Mouse (Mus musculus) embryonic facial prominence, embryonic 12.5 days (tissue): Measurements from ENCODE around the gene Tssc4. TPM values are rescaled to one million over a fixed set of nuclear protein-coding genes. Genes with fewer than 3 reads are reported as not detected.

Source experiments
- ATAC-seq: fragments of 200-750 bp; cut with Nextera tagmentation; 2 replicates; pipeline ENCODE4 v1.8.0; 2017; ENCODE audit not compliant: insufficient number of reproducible peaks, insufficient read depth, low FRiP score, low TSS enrichment
- H3K27ac ChIP-seq: fragments of 300-500 bp; sonication (generic); 2 replicates; pipeline ENCODE4 v1.5.1; 2016; ENCODE audit warnings: mild to moderate bottlenecking
- H3K27me3 ChIP-seq: fragments of 300-500 bp; sonication (generic); 2 replicates; pipeline ENCODE4 v1.6.1; 2016; ENCODE audit warnings: mild to moderate bottlenecking, moderate library complexity
- H3K36me3 ChIP-seq: fragments of 300-500 bp; sonication (generic); 2 replicates; pipeline ENCODE4 v1.6.1; 2016; ENCODE audit warnings: mild to moderate bottlenecking
- H3K4me1 ChIP-seq: fragments of 300-500 bp; sonication (generic); 2 replicates; pipeline ENCODE4 v1.6.1; 2016
- H3K4me2 ChIP-seq: fragments of 300-500 bp; sonication (generic); replicated peaks from 2 replicates; pipeline ENCODE4 v1.6.1; 2016; ENCODE audit warnings: mild to moderate bottlenecking, moderate library complexity
- H3K4me3 ChIP-seq: fragments of 300-500 bp; sonication (generic); 2 replicates; pipeline ENCODE4 v1.5.1; 2016; ENCODE audit warnings: mild to moderate bottlenecking
- H3K9ac ChIP-seq: fragments of 300-500 bp; sonication (generic); 2 replicates; pipeline ENCODE4 v1.6.1; 2016; ENCODE audit warnings: mild to moderate bottlenecking, moderate library complexity
- H3K9me3 ChIP-seq: fragments of 300-500 bp; sonication (generic); 2 replicates; pipeline ENCODE4 v1.6.1; 2016; ENCODE audit warnings: mild to moderate bottlenecking, moderate library complexity
- WGBS: fragments of 180-500 bp; shearing (Covaris S2); methylation state at CpG from one replicate; pipeline ENCODE4 v1.1.7; 2016; 5-methylcytosine and 5-hydroxymethylcytosine counted together
- polyA plus RNA-seq: library from polyadenylated mRNA; unstranded; fragments of >200 nt; fragmentation: Nextera tagmentation; extraction: Ambion mirVana; gene quantifications from 2 replicates; pipeline ENCODE4 v1.2.1, GENCODE M21; 2016

The Tssc4 gene
- polyA plus RNA-seq, 1 experiment from 2014 or later, result 107 TPM

DNA sequence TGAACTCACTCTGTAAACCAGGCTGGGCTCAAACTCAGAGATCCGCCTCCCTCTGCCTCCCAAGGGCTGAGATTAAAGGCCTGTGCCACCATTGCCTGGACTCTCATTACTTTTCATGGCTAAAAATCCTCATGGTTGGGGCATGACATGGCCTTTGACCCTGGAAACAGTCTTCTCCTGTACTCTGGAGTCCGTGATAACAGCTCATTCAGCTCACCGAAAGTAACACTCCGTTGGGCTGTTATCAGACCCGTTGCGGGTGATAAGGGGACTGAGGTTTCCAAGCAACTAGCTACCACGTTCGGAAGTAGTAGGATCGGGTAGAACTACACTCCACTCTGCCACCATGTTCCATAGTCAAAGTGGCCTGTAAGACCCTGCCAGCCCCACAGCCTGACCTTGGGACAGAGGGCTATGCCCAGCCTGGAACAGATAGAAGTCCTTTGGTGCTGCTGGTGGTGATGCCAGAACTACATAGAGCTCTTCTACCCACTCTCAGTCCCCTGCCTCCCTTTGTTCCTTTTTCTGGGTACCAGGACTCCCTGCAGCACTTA lies 11.3 kb upstream of the Tssc4 start:
- Histone ChIP-seq H3K36me3 (peaks cover 32% of the 10 kb centered on the region), H3K27me3 (no peaks in the 10 kb centered on the region), H3K4me3 (no peak overlapping the region), H3K9ac (no peak overlapping the region), H3K4me1 (peaks cover 40% of the 10 kb centered on the region), H3K9me3 (no peaks in the 10 kb centered on the region), H3K27ac (peak overlapping the region; percentile 54; the same call in 1 of the 2 replicates), H3K4me2 (no peak overlapping the region)
- ATAC-seq, result no peak
- 81% methylated on average over 9 of the region's 9 CpGs for WGBS

DNA sequence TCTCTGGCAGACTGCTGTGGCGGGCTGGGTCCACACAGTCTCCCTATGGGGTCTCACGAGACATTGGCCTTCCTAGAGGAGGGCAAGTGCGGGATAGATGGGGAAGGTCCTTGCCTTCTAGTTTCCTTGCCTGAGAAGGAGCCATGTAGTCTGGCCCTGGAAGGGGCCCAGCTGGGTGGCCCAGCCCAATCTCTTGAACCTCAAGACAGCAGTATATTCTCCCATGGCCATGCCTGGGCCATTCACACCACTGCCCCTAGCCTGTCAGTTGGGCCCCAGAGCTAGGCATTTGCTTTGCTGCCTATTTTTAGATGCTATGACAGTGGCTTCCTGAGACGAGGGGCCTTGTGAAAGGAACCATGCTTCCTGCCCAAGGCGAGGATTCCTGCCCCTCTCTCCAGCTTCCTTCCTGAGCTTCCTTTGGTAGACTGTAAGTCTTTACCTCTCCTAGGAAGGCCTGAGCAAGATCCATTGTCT lies 10.8 kb upstream of the Tssc4 start:
- peaks cover 37% of the 10 kb centered on the region for H3K36me3 ChIP-seq
- no peak overlapping the region for H3K4me2 ChIP-seq
- no peak overlapping the region for H3K9ac ChIP-seq
- no peaks in the 10 kb centered on the region for H3K27me3 ChIP-seq
- peaks cover 40% of the 10 kb centered on the region for H3K4me1 ChIP-seq
- no peak overlapping the region for H3K4me3 ChIP-seq
- 67% methylated on average over 5 of the region's 5 CpGs for WGBS
- H3K27ac ChIP-seq, result peak overlapping the region; percentile 46; the same call in 1 of the 2 replicates
- H3K9me3 ChIP-seq, result no peaks in the 10 kb centered on the region
- no peak for ATAC-seq

DNA sequence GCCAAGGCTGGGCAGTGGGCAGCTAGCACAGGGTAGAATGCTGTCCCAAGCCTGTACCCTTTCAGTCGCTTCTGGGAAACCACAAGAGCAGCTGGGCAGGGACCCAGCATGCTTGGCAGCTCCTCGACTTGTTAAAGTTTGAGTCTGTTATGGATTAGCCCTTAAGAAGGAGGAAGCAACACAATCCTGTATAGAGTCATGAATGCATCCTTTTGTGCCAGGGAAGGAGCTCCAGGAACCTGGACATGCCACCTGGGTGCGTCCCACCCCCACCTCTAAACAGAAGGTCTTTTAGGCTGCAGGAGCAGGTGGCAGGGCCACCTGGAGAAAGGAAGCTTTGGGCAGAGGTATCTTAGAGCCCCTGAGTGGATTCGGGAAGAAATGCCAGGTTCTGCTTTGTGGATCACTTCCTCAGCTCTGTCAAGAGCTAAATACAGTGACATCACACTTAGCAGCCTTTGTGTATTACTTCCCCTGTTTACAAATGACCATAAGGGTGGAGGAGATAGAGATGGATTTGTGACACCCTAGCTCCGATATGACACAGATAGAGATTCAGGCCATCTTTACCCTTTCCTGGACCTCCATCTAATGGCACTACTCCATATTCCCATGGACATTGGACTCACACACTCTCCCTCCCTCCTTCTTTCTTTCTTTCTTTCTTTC lies 9.7 kb upstream of the Tssc4 start:
- no peak for ATAC-seq
- no peak overlapping the region for H3K4me2 ChIP-seq
- peaks cover 48% of the 10 kb centered on the region for H3K36me3 ChIP-seq
- H3K4me3 ChIP-seq, result no peak overlapping the region
- no peaks in the 10 kb centered on the region for H3K9me3 ChIP-seq
- H3K4me1 ChIP-seq, result peaks cover 32% of the 10 kb centered on the region
- no peak overlapping the region for H3K9ac ChIP-seq
- H3K27me3 ChIP-seq, result no peaks in the 10 kb centered on the region
- WGBS, result 79% methylated on average over 5 of the region's 5 CpGs
- 0 out of 2 replicates have a peak overlapping the region, but pooled peaks have one; percentile 23 for H3K27ac ChIP-seq

DNA sequence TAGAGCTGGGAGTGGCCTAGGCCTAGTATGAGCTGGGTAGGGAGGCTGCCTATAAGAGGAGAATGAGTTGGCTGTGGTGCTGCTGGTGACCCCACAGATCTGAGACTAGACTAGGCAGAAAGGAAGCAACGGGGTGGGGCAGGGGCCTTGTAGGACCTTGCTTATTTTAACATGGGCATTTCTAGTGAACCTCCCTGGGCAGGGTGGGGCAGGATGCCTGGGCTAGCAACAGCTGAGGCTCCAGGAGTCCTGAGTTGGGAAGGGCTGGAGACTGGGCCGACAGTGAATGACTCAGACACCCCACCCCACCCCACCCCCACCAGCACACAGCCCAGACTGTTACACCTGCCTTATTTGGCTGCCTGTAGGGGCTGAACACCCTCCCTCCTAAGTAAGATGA lies 6.3 kb upstream of the Tssc4 start:
- H3K9ac ChIP-seq, result no peak overlapping the region
- peaks cover 67% of the 10 kb centered on the region for H3K36me3 ChIP-seq
- no peak overlapping the region for H3K27ac ChIP-seq
- 93% methylated on average over 2 of the region's 2 CpGs for WGBS
- no peak for ATAC-seq
- H3K27me3 ChIP-seq, result no peaks in the 10 kb centered on the region
- 0 out of 2 replicates have a peak, but pooled peaks cover 6% of the 10 kb centered on the region for H3K4me1 ChIP-seq
- no peaks in the 10 kb centered on the region for H3K9me3 ChIP-seq
- H3K4me3 ChIP-seq, result no peak overlapping the region
- H3K4me2 ChIP-seq, result no peak overlapping the region

DNA sequence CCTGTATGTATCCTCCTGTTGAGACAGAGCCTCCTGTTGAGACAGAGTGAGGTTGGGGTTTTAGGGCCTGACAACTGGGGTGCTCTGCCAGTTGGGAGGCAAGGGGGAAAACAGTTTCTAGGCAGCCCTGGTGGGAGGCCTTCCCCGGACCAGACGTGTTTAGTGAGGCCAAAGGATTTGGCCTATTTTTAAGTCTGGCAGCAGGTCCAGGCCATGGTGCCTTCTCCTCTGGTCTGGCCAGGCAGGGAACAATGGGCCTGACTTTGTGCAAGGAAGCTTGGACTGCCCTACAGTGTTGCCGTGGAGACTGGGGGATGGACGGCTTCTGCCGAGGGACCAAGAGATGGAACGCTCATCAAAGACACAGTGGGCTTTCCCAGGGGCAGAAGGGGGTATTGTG lies 4.8 kb upstream of the Tssc4 start:
- 77% methylated on average over 6 of the region's 6 CpGs for WGBS
- peaks cover 5% of the 10 kb centered on the region for H3K4me1 ChIP-seq
- no peak overlapping the region for H3K9ac ChIP-seq
- H3K4me2 ChIP-seq, result no peak overlapping the region
- no peaks in the 10 kb centered on the region for H3K27me3 ChIP-seq
- no peaks in the 10 kb centered on the region for H3K9me3 ChIP-seq
- H3K4me3 ChIP-seq, result no peak overlapping the region
- H3K27ac ChIP-seq, result no peak overlapping the region
- ATAC-seq, result no peak
- peaks cover 63% of the 10 kb centered on the region for H3K36me3 ChIP-seq

DNA sequence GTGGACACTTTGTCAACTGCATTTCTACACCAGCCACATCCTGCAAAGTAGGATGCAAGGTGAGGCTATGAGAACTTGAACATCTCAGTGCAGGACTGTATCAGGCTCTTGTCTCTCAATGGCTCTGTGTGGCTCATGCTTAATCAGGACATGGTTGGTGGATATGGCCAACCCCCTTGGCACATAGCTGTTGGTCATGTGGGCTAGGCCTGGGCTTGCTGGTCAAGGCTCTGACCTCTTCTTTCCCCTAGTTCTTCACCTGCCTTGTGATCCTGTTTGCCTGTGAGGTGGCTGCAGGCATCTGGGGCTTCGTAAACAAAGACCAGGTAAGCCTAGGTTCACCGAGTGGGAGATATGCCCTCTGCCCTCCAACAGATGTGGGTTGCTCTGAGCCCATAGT lies 3.4 kb upstream of the Tssc4 start:
- Histone ChIP-seq H3K27ac (no peak overlapping the region), H3K27me3 (no peaks in the 10 kb centered on the region), H3K9me3 (no peaks in the 10 kb centered on the region), H3K4me1 (peaks cover 13% of the 10 kb centered on the region), H3K36me3 (peaks cover 57% of the 10 kb centered on the region), H3K4me2 (no peak overlapping the region), H3K4me3 (no peak overlapping the region), H3K9ac (no peak overlapping the region)
- ATAC-seq, result no peak
- whole genome bisulfite sequencing, result 89% methylated on average over 2 of the region's 2 CpGs

DNA sequence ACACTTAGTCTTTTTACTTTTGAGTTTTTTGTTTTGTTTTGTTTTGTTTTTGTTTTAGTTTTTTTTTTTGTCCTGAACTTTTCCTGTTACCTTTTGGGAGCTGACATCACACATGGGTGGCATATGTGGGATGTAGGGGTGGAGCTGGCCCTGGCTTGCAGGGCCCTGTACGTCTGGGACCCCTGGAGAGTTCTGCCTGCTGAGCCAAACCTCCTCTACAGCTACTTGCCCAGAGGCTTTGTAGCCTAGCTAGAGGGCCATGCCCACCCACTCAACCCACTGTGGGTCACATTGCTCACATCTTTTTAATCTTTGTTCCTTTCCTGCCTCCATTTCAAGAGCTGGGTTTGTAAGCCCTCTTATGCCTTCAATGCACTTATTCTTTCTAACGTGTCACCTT lies 1.6 kb upstream of the Tssc4 start:
- Histone ChIP-seq H3K4me3 (no peak overlapping the region), H3K27ac (no peak overlapping the region), H3K27me3 (no peaks in the 10 kb centered on the region), H3K9ac (no peak overlapping the region), H3K4me1 (peaks cover 18% of the 10 kb centered on the region), H3K9me3 (no peaks in the 10 kb centered on the region), H3K36me3 (peaks cover 50% of the 10 kb centered on the region), H3K4me2 (no peak overlapping the region)
- ATAC-seq, result no peak
- 64% methylated on average over 2 of the region's 2 CpGs for WGBS

DNA sequence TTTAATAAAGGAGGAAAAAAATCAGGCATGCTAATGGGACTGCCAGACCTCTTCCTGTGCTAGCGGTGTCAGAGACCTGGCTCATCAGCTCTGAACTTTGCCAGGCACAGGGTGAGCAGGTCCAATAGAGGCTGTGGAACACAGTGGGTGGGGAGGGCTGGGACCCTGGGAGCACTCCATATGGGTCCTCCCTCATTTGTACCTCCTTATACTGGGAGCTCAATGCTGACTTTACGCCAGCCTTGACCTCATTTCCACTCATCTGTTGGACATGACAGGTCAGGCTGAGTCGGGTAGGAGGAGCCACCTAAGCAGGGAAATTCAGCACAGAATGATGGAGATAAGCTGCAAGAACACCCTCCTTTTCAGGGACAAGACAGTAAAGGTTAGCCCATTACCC lies 1.2 kb upstream of the Tssc4 start:
- peaks cover 46% of the 10 kb centered on the region for H3K36me3 ChIP-seq
- no peak for ATAC-seq
- H3K4me2 ChIP-seq, result peak overlapping the region; percentile 46
- H3K27ac ChIP-seq, result peak overlapping the region; percentile 87; the same call in 1 of the 2 replicates
- H3K27me3 ChIP-seq, result no peaks in the 10 kb centered on the region
- peaks cover 18% of the 10 kb centered on the region for H3K4me1 ChIP-seq
- no peak overlapping the region for H3K4me3 ChIP-seq
- H3K9me3 ChIP-seq, result no peaks in the 10 kb centered on the region
- WGBS, result 91% methylated on average over 3 of the region's 3 CpGs
- H3K9ac ChIP-seq, result no peak overlapping the region

DNA sequence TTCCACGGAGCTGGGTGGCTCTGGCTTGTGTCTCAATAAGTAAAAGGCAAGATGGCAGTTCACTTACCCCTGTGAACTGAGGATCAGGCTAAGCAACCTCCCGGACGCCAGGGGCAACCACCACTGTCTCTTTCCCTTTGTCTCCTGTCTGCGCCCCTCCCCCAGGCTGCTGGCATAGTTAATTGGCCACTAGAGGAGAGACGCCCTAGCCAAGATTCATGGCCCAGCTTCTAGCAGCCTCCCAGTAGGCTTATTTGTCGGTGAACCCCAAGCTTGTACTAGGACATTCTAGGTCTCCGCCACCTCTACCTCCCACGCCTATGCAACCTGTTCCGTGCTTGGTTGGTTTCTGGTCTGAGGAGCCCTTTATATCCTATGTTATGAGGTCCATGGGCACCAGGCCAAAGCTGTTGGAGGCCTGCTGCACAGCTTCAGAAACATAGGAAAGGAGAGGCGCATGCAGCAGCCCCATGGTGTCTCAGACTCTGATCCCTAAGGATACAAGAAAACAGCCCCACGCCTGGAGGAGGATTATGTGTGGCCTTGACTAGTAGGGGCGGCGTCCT lies 650 bp upstream of the Tssc4 start:
- ATAC-seq, result no peak
- peaks cover 41% of the 10 kb centered on the region for H3K36me3 ChIP-seq
- peak overlapping the region; percentile 46 for H3K4me2 ChIP-seq
- peaks cover 18% of the 10 kb centered on the region for H3K4me1 ChIP-seq
- H3K9ac ChIP-seq, result peak overlapping the region; percentile 15; the same call in 1 of the 2 replicates
- 51% methylated on average over 13 of the region's 13 CpGs for WGBS
- no peaks in the 10 kb centered on the region for H3K9me3 ChIP-seq
- no peaks in the 10 kb centered on the region for H3K27me3 ChIP-seq
- H3K4me3 ChIP-seq, result peak overlapping the region; percentile 76
- peak overlapping the region; percentile 87 for H3K27ac ChIP-seq

DNA sequence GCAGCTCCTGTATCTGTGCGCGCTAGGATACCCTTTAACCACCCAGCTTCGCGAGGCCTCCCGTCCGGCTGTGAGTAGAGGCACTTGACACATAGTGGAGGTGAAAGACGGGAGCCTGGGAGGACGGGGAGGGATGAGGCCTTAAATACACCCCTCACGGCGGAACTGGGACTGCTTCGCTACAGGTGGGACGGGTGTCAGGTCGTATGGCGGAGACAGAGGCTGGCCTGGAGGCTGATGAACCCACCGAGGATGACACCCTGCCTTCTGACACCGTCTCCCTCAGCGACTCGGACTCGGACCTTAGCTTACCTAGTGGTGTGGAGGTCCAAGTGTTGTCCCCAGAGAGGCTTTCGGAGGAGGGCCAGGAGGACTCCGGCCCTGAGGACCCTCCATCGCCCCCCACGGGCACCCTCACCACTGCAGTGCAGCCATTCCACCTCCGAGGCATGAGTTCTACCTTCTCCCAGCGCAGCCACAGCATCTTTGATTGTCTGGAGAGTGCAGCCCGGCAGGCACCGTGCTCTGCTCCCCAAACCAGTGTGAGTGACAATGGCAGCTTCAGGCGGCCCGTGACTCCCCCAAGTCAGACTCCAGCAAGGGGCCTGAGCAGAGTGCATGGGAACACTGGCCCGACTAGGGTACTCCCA lies 827 bp downstream of the Tssc4 start:
- 13% methylated on average over 30 of the region's 30 CpGs for WGBS
- peak overlapping the region; percentile 69 for H3K27ac ChIP-seq

DNA sequence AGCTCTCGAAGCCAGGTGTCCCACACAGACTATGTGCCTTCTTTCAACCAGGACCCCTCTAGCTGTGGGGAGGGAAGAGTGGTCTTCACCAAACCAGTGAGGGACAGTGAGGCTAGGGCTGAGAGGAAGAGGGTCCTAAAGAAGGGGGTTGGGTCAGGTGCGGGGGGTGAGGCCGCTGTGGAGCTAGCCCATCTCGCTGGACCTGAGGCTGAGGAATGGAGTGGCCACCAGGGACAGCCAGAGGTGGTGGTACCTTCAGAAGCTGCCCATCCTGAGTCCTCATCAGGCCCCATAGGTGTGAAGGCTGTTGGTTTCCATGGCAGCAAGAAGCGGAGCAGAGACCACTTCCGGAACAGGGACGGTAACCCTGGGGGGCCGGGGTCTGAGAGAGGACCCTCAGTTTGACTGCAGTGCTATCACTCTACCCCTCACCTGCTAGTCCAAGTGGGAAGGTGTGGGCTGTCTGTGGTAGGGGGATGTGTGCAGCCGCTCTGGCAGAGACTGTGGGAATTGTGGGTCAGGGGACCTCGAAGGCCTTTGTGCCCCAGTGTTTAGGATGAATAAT lies 1.5 kb downstream of the Tssc4 start:
- H3K27me3 ChIP-seq, result no peaks in the 10 kb centered on the region
- peak overlapping the region; percentile 81 for H3K9ac ChIP-seq
- H3K36me3 ChIP-seq, result peaks cover 19% of the 10 kb centered on the region
- ATAC-seq, result no peak
- H3K9me3 ChIP-seq, result no peaks in the 10 kb centered on the region
- no peak overlapping the region for H3K27ac ChIP-seq
- H3K4me2 ChIP-seq, result peak overlapping the region; percentile 99
- peaks cover 18% of the 10 kb centered on the region for H3K4me1 ChIP-seq
- peak overlapping the region; percentile 76 for H3K4me3 ChIP-seq
- 86% methylated on average over 10 of the region's 10 CpGs for WGBS

More for the DNA sequence above, 827 bp downstream of the Tssc4 start:
- no peaks in the 10 kb centered on the region for H3K27me3 ChIP-seq
- H3K9me3 ChIP-seq, result no peaks in the 10 kb centered on the region
- peak overlapping the region; percentile 81 for H3K9ac ChIP-seq
- H3K4me2 ChIP-seq, result peak overlapping the region; percentile 99
- H3K4me1 ChIP-seq, result peaks cover 18% of the 10 kb centered on the region
- peaks cover 26% of the 10 kb centered on the region for H3K36me3 ChIP-seq
- ATAC-seq, result no peak
- H3K4me3 ChIP-seq, result peak overlapping the region; percentile 76
